Mouse (Mus musculus) CH12.LX (cell line): ENCODE data around the gene Egln1. TPM values are rescaled to one million over a fixed set of nuclear protein-coding genes. Genes with fewer than 3 reads are reported as not detected.

Experiments used
- DNase-seq: peaks from one replicate; pipeline ENCODE4 v3.0.0-alpha.2; 2013; ENCODE audit errors: extremely low read depth
- H3K27ac ChIP-seq: 2 replicates; pipeline ENCODE4 v1.5.1; 2012; ENCODE audit warnings: low read depth, mild to moderate bottlenecking, control low read depth, moderate library complexity; ENCODE audit not compliant: insufficient read depth
- H3K27me3 ChIP-seq: replicated peaks from 2 replicates; pipeline ENCODE3; 2012; ENCODE audit warnings: inconsistent platforms
- H3K36me3 ChIP-seq, 2 experiments: replicated peaks in 1 of 2; 2 replicates each; pipeline versions ENCODE3 to v1.6.1; 2012; ENCODE audit warnings: inconsistent platforms in 1 of 2, low read length in 1 of 2, mild to moderate bottlenecking in 1 of 2, mixed read lengths in 1 of 2, moderate library complexity in 1 of 2; ENCODE audit not compliant: control insufficient read depth in 1 of 2, insufficient read depth in 1 of 2
- H3K4me1 ChIP-seq, 2 experiments: 2 replicates each; pipeline ENCODE4 v1.6.1; 2012; ENCODE audit warnings: inconsistent platforms in 1 of 2, moderate library complexity in 1 of 2; ENCODE audit not compliant: insufficient read depth in 2 of 2, control insufficient read depth in 1 of 2
- H3K4me2 ChIP-seq: 2 replicates; pipeline ENCODE4 v1.6.1; 2012; ENCODE audit warnings: low read depth, mild to moderate bottlenecking, control low read depth; ENCODE audit not compliant: poor library complexity, insufficient read depth, severe bottlenecking
- H3K4me3 ChIP-seq, 3 experiments: fragments of 150-350 bp in 1 of 3; sonication (generic) in 1 of 3; replicated peaks in 1 of 3; 2 replicates each; pipeline versions ENCODE3 to v1.5.1; 2011 to 2012; ENCODE audit warnings: low read depth in 2 of 3, low read length in 2 of 3, mild to moderate bottlenecking in 2 of 3, moderate library complexity in 2 of 3, control low read depth in 1 of 3, improper control_type of control experiment in 1 of 3, inconsistent platforms in 1 of 3, mixed read lengths in 1 of 3; ENCODE audit not compliant: poor library complexity in 1 of 3
- H3K79me2 ChIP-seq: replicated peaks from 2 replicates; pipeline ENCODE4 v1.6.1; 2012; ENCODE audit warnings: mild to moderate bottlenecking, moderate library complexity; ENCODE audit not compliant: control insufficient read depth, poor library complexity, insufficient read depth, severe bottlenecking; ENCODE audit errors: extremely low read depth
- H3K9ac ChIP-seq: 2 replicates; pipeline ENCODE4 v1.6.1; 2012; ENCODE audit warnings: low read depth, mild to moderate bottlenecking, control low read depth, moderate library complexity; ENCODE audit not compliant: insufficient read depth
- H3K9me3 ChIP-seq: replicated peaks from 2 replicates; pipeline ENCODE3; 2012; ENCODE audit warnings: low read length, inconsistent platforms, mixed read lengths
- BHLHE40 ChIP-seq: IDR thresholded peaks from 2 replicates; pipeline ENCODE4 v1.6.1; 2011; ENCODE audit warnings: mild to moderate bottlenecking, low read depth, low read length, improper control_type of control experiment
- CHD1 ChIP-seq: IDR thresholded peaks from 2 replicates; pipeline ENCODE4 v1.6.1; 2012; ENCODE audit warnings: low read depth, low read length, improper control_type of control experiment, inconsistent platforms
- CHD2 ChIP-seq: IDR thresholded peaks from 2 replicates; pipeline ENCODE4 v1.6.1; 2011; ENCODE audit warnings: low read length, improper control_type of control experiment
- CTCF ChIP-seq, 2 experiments: IDR thresholded peaks in 1 of 2; conservative IDR thresholded peaks in 1 of 2; 2 replicates each; pipeline ENCODE4 v1.5.1; 2011 to 2012; ENCODE audit warnings: low read depth in 2 of 2, low read length in 2 of 2, improper control_type of control experiment in 1 of 2, inconsistent platforms in 1 of 2, mild to moderate bottlenecking in 1 of 2, moderate library complexity in 1 of 2
- E2F4 ChIP-seq: IDR thresholded peaks from 2 replicates; pipeline ENCODE4 v1.6.1; 2011; ENCODE audit warnings: low read depth, low read length, improper control_type of control experiment; ENCODE audit not compliant: insufficient replicate concordance
- ELF1 ChIP-seq: IDR thresholded peaks from 2 replicates; pipeline ENCODE4 v1.6.1; 2014; ENCODE audit warnings: low read depth, mild to moderate bottlenecking, inconsistent platforms, low read length, improper control_type of control experiment
- EP300 ChIP-seq: IDR thresholded peaks from 2 replicates; pipeline ENCODE4 v1.6.1; 2011; ENCODE audit warnings: low read length, improper control_type of control experiment
- ETS1 ChIP-seq: conservative IDR thresholded peaks from 2 replicates; pipeline ENCODE4 v1.6.1; 2012; ENCODE audit warnings: low read depth, mild to moderate bottlenecking, inconsistent platforms, low read length, improper control_type of control experiment, moderate library complexity
- GABPA ChIP-seq: IDR thresholded peaks from 2 replicates; pipeline ENCODE4 v1.6.1; 2012; ENCODE audit warnings: low read depth, low read length, improper control_type of control experiment, inconsistent platforms; ENCODE audit not compliant: insufficient replicate concordance
- HCFC1 ChIP-seq: IDR thresholded peaks from 2 replicates; pipeline ENCODE4 v1.6.1; 2012; ENCODE audit warnings: low read depth, mild to moderate bottlenecking, inconsistent platforms, low read length, improper control_type of control experiment
- IRF4 ChIP-seq: IDR thresholded peaks from 2 replicates; pipeline ENCODE4 v1.6.1; 2014; ENCODE audit warnings: low read depth, mild to moderate bottlenecking, inconsistent platforms, low read length, improper control_type of control experiment
- JUN ChIP-seq: IDR thresholded peaks from 2 replicates; pipeline ENCODE4 v1.6.1; 2011; ENCODE audit warnings: low read depth, mild to moderate bottlenecking, low read length, improper control_type of control experiment, moderate library complexity; ENCODE audit not compliant: insufficient read depth
- JUND ChIP-seq: conservative IDR thresholded peaks from 2 replicates; pipeline ENCODE4 v1.6.1; 2011; ENCODE audit warnings: low read depth, low read length, improper control_type of control experiment
- KAT2A ChIP-seq: IDR thresholded peaks from 2 replicates; pipeline ENCODE4 v1.6.1; 2012; ENCODE audit warnings: low read length, improper control_type of control experiment, inconsistent platforms; ENCODE audit not compliant: insufficient replicate concordance
- MAFK ChIP-seq: IDR thresholded peaks from 2 replicates; pipeline ENCODE4 v1.6.1; 2011; ENCODE audit warnings: low read length, improper control_type of control experiment; ENCODE audit not compliant: insufficient replicate concordance
- MAX ChIP-seq: IDR thresholded peaks from 2 replicates; pipeline ENCODE4 v1.6.1; 2011; ENCODE audit warnings: low read length, improper control_type of control experiment
- MAZ ChIP-seq: IDR thresholded peaks from 2 replicates; pipeline ENCODE4 v1.6.1; 2012; ENCODE audit warnings: low read depth, mild to moderate bottlenecking, inconsistent platforms, low read length, improper control_type of control experiment, moderate library complexity
- MEF2A ChIP-seq: IDR thresholded peaks from 2 replicates; pipeline ENCODE4 v1.6.1; 2014; ENCODE audit warnings: low read depth, mild to moderate bottlenecking, inconsistent platforms, low read length, improper control_type of control experiment, borderline replicate concordance
- MXI1 ChIP-seq: IDR thresholded peaks from 2 replicates; pipeline ENCODE4 v1.6.1; 2011; ENCODE audit warnings: mild to moderate bottlenecking, low read depth, low read length, improper control_type of control experiment
- MYC ChIP-seq: IDR thresholded peaks from 2 replicates; pipeline ENCODE4 v1.6.1; 2011; ENCODE audit warnings: low read depth, mild to moderate bottlenecking, improper control_type of control experiment, low read length
- NELFE ChIP-seq: IDR thresholded peaks from 2 replicates; pipeline ENCODE4 v1.6.1; 2011; ENCODE audit warnings: low read depth, low read length, improper control_type of control experiment
- NRF1 ChIP-seq: IDR thresholded peaks from 2 replicates; pipeline ENCODE4 v1.6.1; 2014; ENCODE audit warnings: low read depth, mild to moderate bottlenecking, inconsistent platforms, low read length, improper control_type of control experiment, moderate library complexity
- PAX5 ChIP-seq: IDR thresholded peaks from 2 replicates; pipeline ENCODE4 v1.6.1; 2012; ENCODE audit warnings: low read length, inconsistent platforms, mixed read lengths
- POLR2A ChIP-seq: IDR thresholded peaks from 2 replicates; pipeline ENCODE4 v1.6.1; 2011; ENCODE audit warnings: low read depth, mild to moderate bottlenecking, improper control_type of control experiment, low read length
- POLR2AphosphoS2 ChIP-seq: IDR thresholded peaks from 2 replicates; pipeline ENCODE4 v1.6.1; 2011; ENCODE audit warnings: low read depth, low read length, improper control_type of control experiment
- RAD21 ChIP-seq: IDR thresholded peaks from 2 replicates; pipeline ENCODE4 v1.6.1; 2011; ENCODE audit warnings: low read depth, mild to moderate bottlenecking, low read length, improper control_type of control experiment, moderate library complexity
- RCOR1 ChIP-seq: conservative IDR thresholded peaks from 2 replicates; pipeline ENCODE4 v1.6.1; 2012; ENCODE audit warnings: low read depth, mild to moderate bottlenecking, inconsistent platforms, low read length, improper control_type of control experiment
- SIN3A ChIP-seq: IDR thresholded peaks from 2 replicates; pipeline ENCODE4 v1.6.1; 2012; ENCODE audit warnings: low read length, improper control_type of control experiment, inconsistent platforms
- SMC3 ChIP-seq: IDR thresholded peaks from 2 replicates; pipeline ENCODE4 v1.6.1; 2011; ENCODE audit warnings: low read depth, low read length, improper control_type of control experiment
- TBP ChIP-seq: conservative IDR thresholded peaks from 2 replicates; pipeline ENCODE4 v1.6.1; 2011; ENCODE audit warnings: low read depth, low read length, improper control_type of control experiment
- TCF12 ChIP-seq: IDR thresholded peaks from 2 replicates; pipeline ENCODE4 v1.6.1; 2014; ENCODE audit warnings: low read depth, mild to moderate bottlenecking, inconsistent platforms, low read length, improper control_type of control experiment
- UBTF ChIP-seq: IDR thresholded peaks from 2 replicates; pipeline ENCODE4 v1.6.1; 2012; ENCODE audit warnings: low read depth, mild to moderate bottlenecking, inconsistent platforms, low read length, improper control_type of control experiment, moderate library complexity
- USF1 ChIP-seq: IDR thresholded peaks from 2 replicates; pipeline ENCODE4 v1.6.1; 2014; ENCODE audit warnings: low read depth, mild to moderate bottlenecking, inconsistent platforms, low read length, improper control_type of control experiment
- USF2 ChIP-seq: conservative IDR thresholded peaks from 2 replicates; pipeline ENCODE4 v1.6.1; 2011; ENCODE audit warnings: low read depth, low read length, improper control_type of control experiment
- ZC3H11A ChIP-seq: IDR thresholded peaks from 2 replicates; pipeline ENCODE4 v1.6.1; 2012; ENCODE audit warnings: low read depth, mild to moderate bottlenecking, inconsistent platforms, low read length, improper control_type of control experiment
- ZKSCAN1 ChIP-seq: IDR thresholded peaks from 2 replicates; pipeline ENCODE4 v1.6.1; 2012; ENCODE audit warnings: low read depth, inconsistent platforms, low read length, improper control_type of control experiment, borderline replicate concordance
- ZMIZ1 ChIP-seq: IDR thresholded peaks from 2 replicates; pipeline ENCODE4 v1.6.1; 2012; ENCODE audit warnings: low read depth, mild to moderate bottlenecking, inconsistent platforms, low read length, improper control_type of control experiment
- ZNF384 ChIP-seq: IDR thresholded peaks from 2 replicates; pipeline ENCODE4 v1.6.1; 2012; ENCODE audit warnings: low read depth, low read length, improper control_type of control experiment, inconsistent platforms
- dilution Hi-C: fragments of 300-500 bp; cut with MboI; formaldehyde crosslinking; loops from 2 replicates; pipeline ENCODE4 v1.14.3; 2020; ENCODE audit warnings: low sequenced_read_pairs; ENCODE audit not compliant: extremely low pct_unique_long_range_greater_than_20kb, extremely low pct_ligation_motif_present
- in situ Hi-C: fragments of 300-500 bp; cut with MboI; formaldehyde crosslinking; loops from 3 replicates; pipeline ENCODE4 v1.14.3; 2019; ENCODE audit warnings: low sequenced_read_pairs, low pct_ligation_motif_present, low pct_unique_long_range_greater_than_20kb, mixed read lengths
- polyA plus RNA-seq: library from polyadenylated mRNA; unstranded; fragments of >175 nt; gene quantifications from 2 replicates; pipeline ENCODE4 v1.2.1, GENCODE M21; 2012; ENCODE audit warnings: low read depth; ENCODE audit not compliant: insufficient read length
- total RNA-seq, 2 experiments: library from RNA; depleted of rRNA; stranded (reverse); fragments of 300-350 nt in 1 of 2; fragments of >200 nt in 1 of 2; gene quantifications; 2 replicates each; pipeline ENCODE4 v1.2.3; 2012 to 2014

Egln1 gene
- total and polyA plus RNA-seq, 3 experiments: 19.0 to 34.7 (median 31.0) TPM

GRCm38 (mm10) chr8:124862321-124863162 lies 86.6 kb downstream of the Egln1 start, which contains the start of the genes Gnpat and 2810004N23Rik:
Gnpat (plus strand) TSS chr8:124863033.
2810004N23Rik (minus strand) TSS chr8:124863120.
- no peaks in the 10 kb centered on the region for H3K9me3 ChIP-seq
- in situ Hi-C loops (no loop called here), dilution Hi-C loops (no loop called here)
- H3K27ac ChIP-seq: peak within 1 kb of the TSS; percentile 77
- TF ChIP-seq IRF4 (peak; percentile 50), HCFC1 (peak; percentile 84), MAZ (peak; percentile 65; the same call in 1 of the 2 replicates), BHLHE40 (peak; percentile 91), TCF12 (peak; percentile 96), PAX5 (no peak), MEF2A (no peak; the same call in 1 of the 2 replicates), UBTF (peak; percentile 84; the same call in 1 of the 2 replicates), E2F4 (peak; percentile 18; the same call in 1 of the 2 replicates), KAT2A (peak; percentile 74; the same call in 1 of the 2 replicates), ZKSCAN1 (no peak), POLR2A (peak; percentile 98), CTCF (conservative IDR thresholded peaks at IDR 0.05 in 1 of 2, IDR thresholded peaks at IDR 0.05 in 1 of 2; ENCODE audit: low read depth in 2 of 2, low read length in 2 of 2) (no peak), MXI1 (peak; percentile 98), MAFK (no peak), ELF1 (peak; percentile 93), SMC3 (no peak), RCOR1 (peak; percentile 79), SIN3A (no peak; the same call in 1 of the 2 replicates), RAD21 (no peak), NELFE (peak; percentile 96), JUN (no peak), ZC3H11A (no peak), CHD1 (0 out of 2 replicates have a peak, but pooled peaks have one; percentile 53), CHD2 (peak; percentile 23; the same call in 1 of the 2 replicates), ZNF384 (no peak), MAX (peak; percentile 94), TBP (peak; percentile 72; the same call in 1 of the 2 replicates), JUND (no peak), USF2 (peak; percentile 21; the same call in 1 of the 2 replicates), EP300 (no peak), POLR2AphosphoS2 (peak; percentile 80), ETS1 (0 out of 2 replicates have a peak, but pooled peaks have one; percentile 32), NRF1 (peak; percentile 87), GABPA (no peak; the same call in 1 of the 2 replicates), MYC (peak; percentile 96), ZMIZ1 (peak; percentile 94), USF1 (peak; percentile 61)
- peaks cover 8 to 58% of the 10 kb centered on the region in 2 experiments for H3K4me1 ChIP-seq
- H3K4me2 ChIP-seq: peak within 1 kb of the TSS; percentile 85
- H3K79me2 ChIP-seq: peaks cover 72% of the 10 kb centered on the region
- peak; percentile 87 for DNase-seq
- peaks cover 33 to 61% of the 10 kb centered on the region in 2 experiments for H3K36me3 ChIP-seq
- H3K27me3 ChIP-seq: no peaks in the 10 kb centered on the region
- H3K4me3 ChIP-seq: peak within 1 kb of the TSS; percentile 95 to 100 (median 95)
- H3K9ac ChIP-seq: peak within 1 kb of the TSS; percentile 95
